Comparison of ENCODE assay signal across 10 mouse cellular contexts in genomic region chr8:85220992-85221391, GRCm38 (mm10). TPM values are rescaled to one million over a fixed set of nuclear protein-coding genes. Genes with fewer than 3 reads are reported as not detected.
DNase-seq lines count a peak whose midpoint lies in the region; ATAC-seq lines count a peak whose summit lies in the region.
"Had no signal": no experiment of that assay in that cellular context is flagged by ENCODE, and none has a peak within 500 bp of the region (broad histone marks: within the 10 kb centered on the region; RNA-seq: fewer than 3 reads in every experiment).

No protein-coding gene starts in this region.

- no peaks in the 10 kb centered on the region for H3K36me3 ChIP-seq in heart, embryonic 16.5 days (ENCODE audit: control insufficient read depth, insufficient read depth)
- H3K36me3 ChIP-seq in liver, embryonic 16.5 days (ENCODE audit: control insufficient read depth, insufficient read depth), result no peaks in the 10 kb centered on the region

- no peak overlapping the region for H3K4me2 ChIP-seq in heart, embryonic 16.5 days (ENCODE audit: low read depth, low read length)
- H3K4me2 ChIP-seq in liver, embryonic 16.5 days (ENCODE audit: low read depth, low read length), result no peak overlapping the region

- peak; percentile 31 for DNase-seq in ES-CJ7 (ENCODE audit: low read depth, low spot score)
- peak; percentile 31 for DNase-seq in adipocyte (ENCODE audit: low spot score)
- DNase-seq in right cerebral cortex, adult 18-20 months, result no peak
- no peak for DNase-seq in layer of hippocampus, adult 8-10 months (ENCODE audit: low spot score in 2 of 2)
- no peak for DNase-seq in frontal cortex, postnatal 10 days (ENCODE audit: low spot score in 2 of 2)

- H3K9ac ChIP-seq in heart, embryonic 16.5 days (ENCODE audit: low read length), result no peak overlapping the region
- no peak overlapping the region for H3K9ac ChIP-seq in liver, embryonic 16.5 days (ENCODE audit: low read depth, low read length)

- peak; percentile 90 for ATAC-seq in heart, embryonic 16.5 days (replicated peaks; ENCODE audit: extremely low read depth, insufficient read depth, low FRiP score)
- peak; percentile 75 for ATAC-seq in liver, embryonic 16.5 days (ENCODE audit: low read depth)
- ATAC-seq in megakaryocyte progenitor cell, adult 5-6 weeks (replicated peaks; ENCODE audit: poor library complexity), result no peak
- ATAC-seq: activated CD4-positive, CD25-positive, alpha-beta regulatory T cell, adult 4 months had no signal

- H3K9me3 ChIP-seq in heart, embryonic 16.5 days (replicated peaks; ENCODE audit: control insufficient read depth, low read length), result no peaks in the 10 kb centered on the region
- no peaks in the 10 kb centered on the region for H3K9me3 ChIP-seq in liver, embryonic 16.5 days (replicated peaks; ENCODE audit: control insufficient read depth, low read length)

- H3K4me1 ChIP-seq in heart, embryonic 16.5 days (ENCODE audit: control insufficient read depth, insufficient read depth, low read length), result no peaks in the 10 kb centered on the region
- no peaks in the 10 kb centered on the region for H3K4me1 ChIP-seq in liver, embryonic 16.5 days (ENCODE audit: control insufficient read depth, low read depth, low read length)

- 24% methylated on average over 6 of the region's 6 CpGs for WGBS in heart, embryonic 16.5 days
- 12% methylated on average over 6 of the region's 6 CpGs for WGBS in liver, embryonic 16.5 days (ENCODE audit: insufficient replicate concordance)

- H3K27ac ChIP-seq in heart, embryonic 16.5 days (ENCODE audit: low read length), result peak overlapping the region; percentile 80; the same call in 1 of the 2 replicates
- H3K27ac ChIP-seq in liver, embryonic 16.5 days (ENCODE audit: low read length), result no peak overlapping the region

- H3K4me3 ChIP-seq in heart, embryonic 16.5 days (ENCODE audit: low read length), result no peak overlapping the region
- H3K4me3 ChIP-seq in liver, embryonic 16.5 days (ENCODE audit: low read depth, low read length), result no peak overlapping the region

- H3K27me3 ChIP-seq in heart, embryonic 16.5 days (ENCODE audit: control insufficient read depth, insufficient read depth, low read length), result no peaks in the 10 kb centered on the region
- H3K27me3 ChIP-seq in liver, embryonic 16.5 days (ENCODE audit: control insufficient read depth, insufficient read depth, low read depth, low read length), result no peaks in the 10 kb centered on the region

RNA-seq across cellular contexts. Expression of gene Olfr371, which starts 4.8 kb away (rescaled TPM):
- not detected in 2 replicates for polyA plus RNA-seq in heart, embryonic 16.5 days (2015; fragmentation: Nextera tagmentation; extraction: Ambion mirVana)
- polyA plus RNA-seq in liver, embryonic 16.5 days (2015; fragmentation: Nextera tagmentation; extraction: Ambion mirVana), result not detected in 2 replicates
- not detected in 2 replicates for total RNA-seq in megakaryocyte progenitor cell, adult 5-6 weeks (2015)
- not detected in 2 replicates for total RNA-seq in megakaryocyte progenitor cell, adult 5-6 weeks (2017)
- total RNA-seq in layer of hippocampus, adult 8-10 months (2022), result not detected
- total RNA-seq: left cerebral cortex, adult 8-10 months had no signal
- polyA plus RNA-seq: activated CD4-positive, CD25-positive, alpha-beta regulatory T cell, adult 4 months had no signal

Comparison
In these comparisons a context has a peak if more than half of its experiments do, and no peak if none do; other contexts are left out.
1. DNase-seq: peak in ES-CJ7 (single experiment) and adipocyte (single experiment); none in right cerebral cortex, adult 18-20 months (single experiment), layer of hippocampus, adult 8-10 months (0 of 2) and frontal cortex, postnatal 10 days (0 of 2).